Mouse (Mus musculus) skeletal muscle tissue, postnatal 0 days (tissue): ENCODE results near the gene Tex44. TPM values are rescaled to one million over a fixed set of nuclear protein-coding genes. Genes with fewer than 3 reads are reported as not detected.

Experiments
- polyA plus RNA-seq: library from polyadenylated mRNA; unstranded; fragments of >200 nt; fragmentation: Nextera tagmentation; extraction: Ambion mirVana; gene quantifications from 2 replicates; pipeline ENCODE4 v1.2.1, GENCODE M21; 2015

Gene Tex44
- not detected in 2 replicates for polyA plus RNA-seq

GRCm38 (mm10) chr1:86426128-86426527 lies at the start of gene Tex44, which contains the start of gene Nmur1:
Tex44 (plus strand) TSS chr1:86426329.
Nmur1 (minus strand) TSS chr1:86426228.

Other genes starting within 250 kb of the Tex44 start
- gene B3gnt7, start 123.5 kb upstream of the Tex44 start, polyA plus RNA-seq, result 0.19 and 0.45 TPM in 2 replicates
- 168 and 181 TPM in 2 replicates for gene Ncl, start 66.9 kb upstream of the Tex44 start, polyA plus RNA-seq
- gene Nmur1, start 101 bp upstream of the Tex44 start, polyA plus RNA-seq, result not detected in 2 replicates
- 476 and 618 TPM in 2 replicates for gene Ptma, start 100.4 kb downstream of the Tex44 start, polyA plus RNA-seq
- gene Pde6d, start 156.3 kb downstream of the Tex44 start, polyA plus RNA-seq, result 51.8 and 60.6 TPM in 2 replicates
- 16.6 and 18.6 TPM in 2 replicates for gene Cops7b, start 156.6 kb downstream of the Tex44 start, polyA plus RNA-seq
- gene Nppc, start 244.2 kb downstream of the Tex44 start, polyA plus RNA-seq, result 10.4 and 11.2 TPM in 2 replicates